Mouse (Mus musculus) frontal cortex, postnatal 10 days (tissue): ENCODE measurements around the gene Glrx.

Experiments
- DNase-seq, 2 experiments: peaks; one replicate each; pipeline ENCODE4 v3.0.0; 2022; ENCODE audit warnings: low spot score in 2 of 2, mixed read lengths in 1 of 2

Gene Glrx

GRCm38 (mm10) chr13:75883792-75884191 lies 44.1 kb downstream of the Glrx start:
- no peak for DNase-seq

- DNase-seq = no peak
Measured at GRCm38 (mm10) chr13:75891868-75892267, 52.2 kb downstream of the Glrx start.

- DNase-seq = no peak
Measured at GRCm38 (mm10) chr13:75892291-75892690, 52.6 kb downstream of the Glrx start.

GRCm38 (mm10) chr13:75892876-75893275 lies 53.2 kb downstream of the Glrx start:
- DNase-seq = no peak
